In genomic region chr16:29510743-29511142, GRCm38 (mm10) we compare ENCODE assay signal across 15 mouse cellular contexts. TPM values are rescaled to one million over a fixed set of nuclear protein-coding genes. Genes with fewer than 3 reads are reported as not detected.
"Had no signal": no experiment of that assay in that cellular context is flagged by ENCODE, and none has a peak within 500 bp of the region (broad histone marks: within the 10 kb centered on the region; RNA-seq: fewer than 3 reads in every experiment).

No protein-coding gene starts in this region.

- H3K9ac ChIP-seq: hindbrain, embryonic 15.5 days; liver, embryonic 15.5 days; neural tube, embryonic 15.5 days had no signal

- H3K4me2 ChIP-seq: hindbrain, embryonic 15.5 days; liver, embryonic 11.5 days; liver, embryonic 15.5 days; neural tube, embryonic 15.5 days had no signal

- H3K4me3 ChIP-seq: hindbrain, embryonic 15.5 days; layer of hippocampus, adult 2 months; limb, embryonic 10.5 days; liver, embryonic 15.5 days; myocyte; neural tube, embryonic 15.5 days had no signal

- H3K4me1 ChIP-seq: hindbrain, embryonic 15.5 days; limb, embryonic 10.5 days; liver, embryonic 15.5 days; neural tube, embryonic 15.5 days had no signal

- ATAC-seq: lung, postnatal 0 days had no signal

- H3K27ac ChIP-seq: hindbrain, embryonic 15.5 days; layer of hippocampus, adult 2 months; limb, embryonic 10.5 days; liver, embryonic 15.5 days; neural tube, embryonic 15.5 days; stomach, postnatal 0 days had no signal

- H3K9me3 ChIP-seq: hindbrain, embryonic 15.5 days; limb, embryonic 10.5 days; liver, embryonic 15.5 days had no signal

- H3K27me3 ChIP-seq: hindbrain, embryonic 15.5 days; liver, embryonic 15.5 days; neural tube, embryonic 15.5 days had no signal

- H3K36me3 ChIP-seq: hindbrain, embryonic 15.5 days; limb, embryonic 10.5 days; liver, embryonic 15.5 days; neural tube, embryonic 15.5 days had no signal

- DNase-seq: lung, adult 2 months; lung, postnatal 36 days; midbrain, embryonic 14.5 days; right cerebral cortex, adult 18-20 months; right cerebral cortex, postnatal 25 days; thymus, postnatal 25 days had no signal

RNA-seq across cellular contexts. Expression of gene Atp13a4, which starts 33.9 kb away (rescaled TPM):
- polyA plus RNA-seq: limb, embryonic 10.5 days; liver, embryonic 15.5 days had no signal
